Mouse (Mus musculus): ENCODE measurements at regions not wholly inside any gene's neighbourhood (a gene's known extent, or its start where the extent isn't known, plus 50 kb on each side); places are given as distances from the start of the nearest gene placed in this dataset.

DNA sequence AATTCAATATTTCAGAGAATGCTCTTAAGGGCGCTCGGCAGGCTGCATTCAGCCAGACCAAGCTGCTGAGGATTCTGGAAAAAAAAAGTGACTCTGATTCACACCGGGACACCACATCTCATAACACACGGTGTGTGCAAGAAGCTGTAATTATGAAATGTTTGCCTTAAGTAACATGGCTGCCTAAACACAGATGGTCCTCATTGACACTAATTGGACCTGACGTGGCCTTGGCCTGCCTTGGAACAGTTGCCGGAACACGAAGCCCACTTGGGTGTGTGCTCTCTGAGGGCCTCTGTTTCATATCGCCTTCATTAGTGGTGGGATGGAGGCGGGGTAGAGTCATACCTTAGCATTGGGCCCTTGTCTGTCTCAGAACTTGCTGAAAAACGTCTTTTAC lies 236.2 kb upstream of the Msx2 start:
- DNase-seq (ENCODE audit: low read depth, low spot score), result no peak

DNA sequence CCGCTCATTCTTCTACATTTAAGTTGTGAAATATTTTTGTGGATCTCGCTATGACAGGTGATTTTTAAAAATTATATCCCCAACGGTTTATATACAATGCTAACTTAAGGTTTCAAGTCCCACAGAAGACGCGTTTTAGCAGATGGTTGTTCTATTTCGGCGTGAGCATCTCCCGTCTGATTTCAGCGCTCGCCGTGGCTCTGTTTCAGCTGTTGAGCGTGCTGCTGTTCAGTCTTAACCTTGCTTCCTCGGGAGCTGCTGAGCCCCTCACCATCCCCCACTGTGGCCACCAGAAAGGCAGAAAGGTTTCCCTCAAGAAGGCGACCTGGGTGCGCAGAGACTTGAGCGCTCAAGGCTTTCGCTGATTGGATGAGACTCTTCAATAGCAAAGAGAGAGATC lies 234.7 kb upstream of the Msx2 start:
- no peak for DNase-seq (ENCODE audit: low read depth, low spot score)

DNA sequence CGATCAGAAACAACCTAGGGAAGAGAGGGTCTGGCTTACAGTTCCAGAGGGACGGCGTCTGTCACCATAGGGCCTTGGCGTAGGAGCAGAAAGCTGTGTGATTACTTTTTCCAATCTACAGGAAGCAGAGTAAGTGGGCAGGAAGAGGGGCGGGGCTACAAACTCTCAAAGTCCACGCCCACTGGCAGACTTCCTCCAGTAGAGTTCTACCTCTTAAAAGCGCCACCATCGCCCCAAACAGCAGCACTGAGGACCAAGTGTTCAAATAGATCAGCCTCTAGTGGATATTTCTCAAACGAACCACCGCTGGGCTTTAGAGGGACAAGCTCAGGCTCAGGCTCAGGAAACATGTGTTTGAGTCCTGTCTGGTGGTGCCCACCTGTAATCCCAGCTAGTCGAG lies 231.2 kb upstream of the Msx2 start:
- peak; percentile 34 for DNase-seq (ENCODE audit: low read depth, low spot score)

DNA sequence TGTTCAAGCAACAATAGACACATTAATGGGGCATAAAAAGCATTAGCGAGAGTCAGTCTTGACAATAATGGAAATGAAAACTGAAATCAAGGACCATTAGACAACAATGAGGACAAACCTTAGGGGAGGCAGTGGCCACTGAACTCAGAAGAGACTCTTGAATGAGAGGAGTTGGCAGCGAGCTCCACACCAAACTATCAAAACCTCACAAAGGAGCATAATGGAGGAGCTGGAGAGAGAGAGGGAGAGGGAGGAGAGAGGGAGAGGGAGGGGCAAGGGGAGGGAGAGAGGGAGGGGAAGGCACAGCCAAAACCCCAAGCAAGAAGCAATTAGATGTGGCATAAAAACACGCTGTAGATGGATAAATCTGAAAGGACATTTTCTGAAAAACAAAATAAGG lies 227.4 kb upstream of the Msx2 start:
- peak; percentile 36 for DNase-seq (ENCODE audit: low read depth, low spot score)

DNA sequence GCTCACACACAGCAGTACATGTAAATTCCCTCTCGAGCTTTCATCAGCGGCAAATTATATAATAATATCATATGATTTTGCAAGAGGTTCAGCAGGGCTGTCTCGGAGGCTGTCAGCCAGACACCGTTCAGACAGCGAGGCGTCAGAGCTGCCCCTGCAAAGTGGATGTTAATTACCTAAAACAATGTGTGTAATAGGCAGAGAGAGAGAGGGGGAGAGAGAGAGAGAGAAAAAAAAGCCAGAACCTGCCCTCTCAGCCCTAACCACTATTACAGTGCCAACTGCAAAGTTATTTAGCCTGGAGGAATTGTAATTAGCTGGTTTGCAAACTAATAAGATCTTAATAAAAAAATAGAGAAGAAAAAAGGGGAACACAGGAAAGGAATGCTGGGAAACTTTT lies 225.1 kb upstream of the Msx2 start:
- no peak for DNase-seq (ENCODE audit: low read depth, low spot score)

DNA sequence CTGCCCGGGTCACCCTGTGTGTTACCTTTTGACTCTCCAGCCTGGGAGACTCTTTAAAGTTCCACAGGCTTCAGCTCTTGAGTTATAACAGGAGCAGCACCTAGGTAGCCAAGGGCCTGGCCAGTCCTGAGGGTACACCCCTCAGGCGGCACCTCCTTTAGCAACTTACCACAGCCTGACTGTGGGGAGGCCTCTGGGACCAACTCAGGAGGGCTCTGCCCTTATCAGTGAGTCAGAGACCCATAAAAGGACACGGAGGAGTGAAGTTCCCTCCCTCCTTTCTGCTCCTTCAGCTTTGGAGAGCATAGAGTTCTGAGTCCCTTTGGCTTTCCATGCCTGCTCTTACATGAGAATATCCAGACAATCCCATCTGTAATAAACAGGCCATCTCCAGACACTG lies 222.5 kb upstream of the Msx2 start:
- DNase-seq (ENCODE audit: low read depth, low spot score), result no peak

DNA sequence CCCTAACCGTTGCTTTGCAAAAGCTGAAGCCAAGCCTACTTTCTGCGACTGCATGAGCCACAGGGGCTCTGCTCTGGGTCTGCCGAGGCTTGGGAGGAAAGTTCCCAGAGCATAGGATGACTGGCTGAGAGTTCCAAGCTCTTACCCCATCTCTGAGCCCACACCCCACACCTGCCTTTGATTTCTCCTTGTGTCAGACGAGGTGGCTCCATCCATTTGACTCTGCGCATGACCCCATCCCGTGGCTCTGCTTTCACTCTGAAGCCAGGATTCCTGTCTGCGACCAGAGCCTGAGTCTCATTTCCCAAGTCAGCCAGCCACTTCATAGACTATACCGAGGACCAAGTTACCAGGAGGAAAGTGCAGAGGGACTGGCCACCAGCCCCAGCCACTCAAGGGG lies 216.1 kb upstream of the Msx2 start:
- peak; percentile 31 for DNase-seq (ENCODE audit: low read depth, low spot score)

DNA sequence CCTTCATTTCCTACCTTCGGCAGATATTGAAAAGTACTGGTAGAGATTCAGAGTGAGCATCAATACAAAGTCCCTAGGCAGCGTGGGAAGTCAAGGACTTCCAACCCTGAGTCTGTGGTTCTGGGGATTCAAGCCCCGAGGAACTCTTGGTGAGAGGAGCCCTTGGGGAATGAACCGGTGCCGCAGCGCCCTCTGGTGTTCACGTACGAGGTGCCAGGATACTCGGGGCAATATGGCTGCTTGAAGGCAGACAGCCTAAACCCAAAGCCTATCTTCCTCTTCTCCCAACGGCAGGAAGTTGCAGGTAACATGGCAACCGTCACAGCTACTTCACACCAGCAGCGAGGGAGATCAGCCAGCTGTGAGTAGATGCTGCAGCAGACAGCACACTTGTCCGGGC lies 215.6 kb upstream of the Msx2 start:
- peak; percentile 89 for DNase-seq (ENCODE audit: low read depth, low spot score)

DNA sequence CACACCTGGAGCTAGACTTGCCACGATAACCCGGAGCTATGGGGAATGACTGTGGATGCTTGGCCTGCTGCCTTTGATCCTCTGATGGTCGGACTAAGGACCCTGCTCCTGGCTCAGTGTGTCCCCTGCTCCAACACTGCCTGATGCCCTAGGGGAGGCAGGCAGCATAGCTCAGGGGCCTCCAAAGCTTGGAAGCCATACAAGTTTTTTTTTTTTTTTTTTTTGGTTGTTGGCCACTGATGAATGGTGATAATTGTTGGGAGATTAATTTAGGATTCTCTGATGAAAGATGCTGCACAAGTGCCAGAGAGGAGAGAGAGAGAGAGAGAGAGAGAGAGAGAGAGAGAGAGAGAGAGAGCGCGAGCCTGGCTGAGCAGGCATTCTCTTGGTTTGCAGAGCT lies 211.6 kb upstream of the Msx2 start:
- DNase-seq (ENCODE audit: low read depth, low spot score), result no peak

DNA sequence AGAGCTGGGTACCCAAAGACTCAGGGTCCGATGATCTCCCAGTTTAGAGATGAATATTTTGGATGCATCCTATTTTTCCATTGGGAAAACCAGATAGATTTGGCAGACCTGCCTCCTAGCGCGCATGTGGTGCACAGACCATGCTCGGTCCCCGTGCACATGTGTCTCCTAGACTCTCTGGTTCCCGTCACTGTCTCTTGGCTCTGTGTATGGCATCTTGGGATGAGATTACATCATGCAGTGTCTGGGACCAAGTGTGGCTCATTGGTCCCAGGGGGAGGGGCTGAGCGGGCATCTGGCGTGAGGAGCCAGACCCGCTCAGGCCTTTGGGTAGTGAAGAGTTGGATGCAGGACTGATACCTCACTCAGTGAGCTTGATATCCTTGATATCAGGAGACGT lies 204.3 kb upstream of the Msx2 start:
- DNase-seq (ENCODE audit: low read depth, low spot score), result no peak

DNA sequence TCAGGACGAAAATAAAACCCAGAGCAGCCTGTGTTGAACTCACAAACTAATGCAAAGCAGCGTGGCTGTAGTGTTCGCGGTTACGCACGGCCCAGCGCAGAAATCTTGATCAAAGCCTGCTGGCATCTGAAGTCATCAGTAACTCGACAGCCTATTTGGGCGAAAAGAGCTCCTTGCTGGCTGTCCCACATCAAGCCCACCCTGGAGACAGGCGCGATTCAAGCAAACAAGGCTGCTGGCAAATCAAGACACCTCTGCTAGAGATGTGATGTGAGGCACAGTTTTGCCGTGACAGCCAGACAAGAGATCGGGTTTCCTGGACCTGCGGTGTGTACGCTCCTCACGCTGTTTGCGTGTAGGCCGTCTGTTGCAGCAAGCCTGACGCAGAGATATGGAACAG lies 197.5 kb upstream of the Msx2 start:
- DNase-seq (ENCODE audit: low read depth, low spot score), result peak; percentile 53

DNA sequence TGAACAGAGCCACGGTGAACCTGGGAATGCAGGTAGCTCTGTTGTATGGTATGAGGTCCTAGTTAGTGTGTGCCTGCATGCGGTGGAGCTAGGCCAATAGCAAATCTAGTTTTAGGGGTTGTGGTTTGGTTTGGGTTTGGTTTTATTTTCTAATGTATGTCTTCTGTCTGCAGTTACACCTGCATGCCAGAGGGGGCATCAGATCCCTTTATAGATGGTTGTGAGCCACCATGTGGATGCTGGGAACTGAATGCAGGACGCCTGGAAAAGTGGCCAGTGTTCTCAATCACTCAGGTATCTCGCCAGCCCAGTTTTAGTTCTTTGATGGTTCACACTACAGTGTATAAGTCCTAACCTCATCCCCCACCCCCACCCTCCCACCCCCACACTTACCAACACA lies 194.6 kb upstream of the Msx2 start:
- DNase-seq (ENCODE audit: low read depth, low spot score), result peak; percentile 54

DNA sequence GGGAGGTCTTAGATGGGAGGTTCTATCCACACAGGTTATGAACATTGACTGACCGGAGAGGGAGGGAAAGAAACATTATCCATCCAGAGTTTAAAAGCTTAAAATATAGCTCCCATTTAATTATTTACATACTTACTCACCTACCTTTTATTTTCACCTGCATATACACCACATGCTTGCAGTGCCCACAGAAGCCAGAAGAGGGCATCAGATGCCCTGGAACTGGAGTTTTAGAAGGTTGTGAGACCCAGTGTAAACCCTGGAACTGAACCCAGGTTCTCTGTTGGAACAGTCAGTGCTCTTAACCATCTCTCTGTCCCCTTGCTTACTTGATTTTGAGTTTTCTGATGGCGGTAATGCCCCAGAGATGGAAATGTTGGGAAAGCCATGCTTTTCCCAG lies 192.7 kb upstream of the Msx2 start:
- peak; percentile 69 for DNase-seq (ENCODE audit: low read depth, low spot score)

DNA sequence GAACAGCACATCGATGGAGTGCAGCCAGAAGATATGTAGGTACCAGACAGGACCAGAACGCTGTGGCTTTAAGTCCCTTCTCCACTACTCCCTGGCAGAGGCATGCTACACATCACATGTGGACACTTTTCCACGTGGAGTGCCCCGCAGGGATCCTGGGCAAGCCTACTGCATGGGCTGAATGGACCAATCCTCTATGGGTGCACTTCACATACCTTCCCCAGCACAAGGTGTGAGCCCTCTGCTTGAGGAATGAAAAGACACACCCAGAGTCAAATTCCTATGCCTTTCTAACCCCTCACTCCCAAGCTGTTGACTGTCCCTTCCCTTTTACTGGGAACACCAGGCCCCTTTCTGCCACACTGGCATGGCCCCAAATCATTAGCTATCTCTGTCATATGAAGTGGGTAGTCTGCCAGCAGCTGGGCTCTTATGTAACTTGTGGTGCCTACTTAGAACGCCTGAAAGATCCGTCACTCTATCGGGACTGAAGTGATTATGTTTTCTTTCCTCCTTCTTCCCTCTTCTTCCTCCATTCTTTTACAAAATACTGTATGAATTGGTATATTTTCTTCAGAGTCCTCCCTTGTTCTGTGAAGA lies 191.9 kb upstream of the Msx2 start:
- no peak for DNase-seq (ENCODE audit: low read depth, low spot score)

DNA sequence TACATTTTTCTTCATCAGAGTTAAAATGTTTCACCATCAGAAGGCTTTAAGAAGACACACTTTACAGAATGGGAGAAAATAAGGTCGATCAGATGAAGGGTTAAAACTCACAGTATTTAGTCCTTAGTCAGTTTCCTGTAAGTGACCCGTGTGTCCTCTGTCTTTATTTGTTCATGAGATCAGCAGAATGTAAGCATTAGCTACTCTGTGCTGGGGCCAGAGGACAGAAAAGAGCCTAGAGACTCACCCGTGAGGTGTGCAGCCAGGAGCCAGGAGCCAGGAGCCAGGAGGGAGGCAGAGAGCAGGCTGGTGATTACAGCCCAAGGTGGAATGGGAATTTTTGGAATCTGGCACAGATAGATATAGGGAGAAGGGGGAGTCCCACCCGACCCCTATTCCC lies 180.0 kb upstream of the Msx2 start:
- no peak for DNase-seq (ENCODE audit: low read depth, low spot score)

DNA sequence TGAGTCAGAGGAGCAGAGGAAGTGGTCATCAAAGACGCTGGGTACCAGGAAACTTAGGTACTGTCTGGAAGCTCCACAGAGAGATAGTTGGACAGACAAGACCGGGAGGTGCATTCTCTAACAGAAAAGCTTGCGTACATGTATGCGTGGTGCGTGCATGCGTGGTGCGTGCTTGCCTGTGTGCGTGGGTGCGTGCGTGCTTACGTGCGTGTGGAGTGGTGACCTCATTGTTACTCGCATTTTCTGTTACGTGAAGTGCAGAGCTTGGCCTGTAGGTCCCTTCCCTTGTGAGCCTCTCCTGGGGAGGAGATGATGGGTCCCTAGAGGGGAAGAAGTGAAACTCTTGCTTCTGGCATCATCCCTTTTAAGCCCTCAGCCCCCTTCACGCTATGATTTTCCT lies 175.5 kb upstream of the Msx2 start:
- no peak for DNase-seq (ENCODE audit: low read depth, low spot score)

DNA sequence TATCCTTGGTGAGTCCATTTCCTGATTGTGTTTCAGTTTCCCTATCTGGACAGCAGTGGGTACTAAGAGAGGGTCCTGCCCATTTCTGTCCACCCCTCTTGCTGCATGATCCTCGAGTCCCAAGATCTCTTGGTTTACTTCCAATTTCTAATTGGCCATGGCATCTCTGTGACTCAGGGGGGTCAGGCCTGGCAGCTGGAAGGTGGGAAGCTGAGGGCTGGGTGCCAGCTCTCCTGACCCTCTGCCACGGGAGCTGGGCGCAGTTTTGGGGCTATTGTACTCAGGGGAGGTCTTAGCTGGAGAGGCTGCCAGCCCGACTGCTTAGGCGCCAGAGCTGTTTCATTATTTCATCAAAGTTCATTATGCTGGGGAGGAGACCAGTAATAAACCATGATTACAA lies 169.7 kb upstream of the Msx2 start:
- DNase-seq (ENCODE audit: low read depth, low spot score), result no peak

DNA sequence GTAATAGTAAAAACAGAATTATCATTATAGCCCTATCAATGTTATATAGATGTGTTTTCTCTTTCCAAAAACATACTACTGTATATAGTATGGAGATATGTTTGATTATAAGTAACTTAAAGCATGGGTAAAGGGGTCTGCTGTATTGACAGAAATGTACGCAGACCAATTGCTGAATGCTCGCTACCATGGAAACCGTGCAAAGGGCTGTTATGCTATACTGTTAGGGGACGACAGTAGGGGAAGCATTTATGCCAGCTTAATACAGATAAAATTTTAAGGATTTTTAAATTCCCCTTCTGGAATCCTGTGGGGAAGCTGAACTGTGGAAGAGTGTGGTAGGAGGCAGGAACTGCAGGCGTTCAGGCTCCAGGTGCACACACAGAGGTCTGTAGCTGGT lies 166.7 kb upstream of the Msx2 start:
- no peak for DNase-seq (ENCODE audit: low read depth, low spot score)

DNA sequence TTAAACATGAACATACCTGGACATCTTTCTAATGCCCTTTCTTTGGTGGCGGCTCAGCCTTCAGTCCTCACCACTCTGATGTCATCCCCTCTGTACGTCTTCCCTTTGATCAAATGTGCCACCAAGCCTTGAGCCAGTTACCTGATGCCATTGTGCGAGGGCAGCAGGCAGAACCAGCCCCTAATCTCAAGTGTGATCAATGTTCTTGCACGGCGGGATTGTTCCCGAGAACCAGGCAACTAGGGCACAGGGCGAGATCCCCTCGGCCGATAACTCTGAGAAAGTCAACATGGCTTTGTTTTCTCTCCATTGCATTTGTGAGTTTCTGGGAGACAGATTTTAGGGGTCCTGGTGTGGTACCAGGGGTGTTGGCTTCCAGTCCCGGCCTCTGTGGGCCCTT lies 166.2 kb upstream of the Msx2 start:
- no peak for DNase-seq (ENCODE audit: low read depth, low spot score)

DNA sequence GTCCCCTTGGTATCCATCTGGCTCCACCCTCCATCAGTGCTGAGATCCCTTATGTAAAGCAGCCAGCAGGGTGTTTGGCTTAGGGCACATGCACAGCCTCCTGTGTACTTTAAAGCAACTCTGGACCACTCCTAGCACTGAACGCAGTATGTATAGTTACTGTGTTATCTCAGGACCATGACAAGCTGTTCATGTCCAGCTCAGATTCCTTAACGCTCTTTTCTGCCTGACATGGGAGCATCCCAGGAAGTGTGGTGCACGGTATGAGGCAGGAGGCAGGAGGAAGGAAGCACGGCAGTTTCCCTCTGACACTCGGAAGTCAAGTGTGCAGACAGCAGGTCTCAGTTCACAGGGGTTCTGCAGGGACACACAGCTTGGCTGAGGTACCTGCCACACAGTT lies 163.1 kb upstream of the Msx2 start:
- peak; percentile 8 for DNase-seq (ENCODE audit: low read depth, low spot score)

DNA sequence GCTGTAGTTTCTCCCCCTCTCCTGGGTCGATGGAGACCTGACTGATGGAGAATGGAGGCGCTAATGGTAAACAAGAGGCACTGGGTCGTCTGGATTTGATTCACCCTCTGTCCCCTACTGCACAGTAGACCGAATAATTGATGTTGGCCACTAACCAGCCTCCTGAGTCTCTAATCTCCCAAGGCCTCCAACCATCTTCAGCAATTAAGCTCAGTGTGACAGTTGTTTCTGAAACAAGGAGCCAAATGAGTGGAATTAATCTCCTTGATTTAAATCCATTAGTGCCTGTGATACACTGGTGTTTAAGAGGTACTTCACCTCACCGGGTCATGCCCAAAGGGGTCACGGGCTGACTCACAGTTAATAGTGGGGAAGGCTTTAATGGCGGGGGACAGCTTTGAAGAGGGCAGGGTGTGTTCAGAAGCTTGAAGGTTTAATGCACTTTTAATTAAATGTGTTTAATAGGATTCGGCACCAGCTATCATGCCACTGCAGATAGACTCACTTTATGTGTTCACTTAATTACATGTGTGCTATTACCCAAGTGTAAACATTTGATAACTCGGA lies 161.8 kb upstream of the Msx2 start:
- DNase-seq (ENCODE audit: low read depth, low spot score), result no peak

DNA sequence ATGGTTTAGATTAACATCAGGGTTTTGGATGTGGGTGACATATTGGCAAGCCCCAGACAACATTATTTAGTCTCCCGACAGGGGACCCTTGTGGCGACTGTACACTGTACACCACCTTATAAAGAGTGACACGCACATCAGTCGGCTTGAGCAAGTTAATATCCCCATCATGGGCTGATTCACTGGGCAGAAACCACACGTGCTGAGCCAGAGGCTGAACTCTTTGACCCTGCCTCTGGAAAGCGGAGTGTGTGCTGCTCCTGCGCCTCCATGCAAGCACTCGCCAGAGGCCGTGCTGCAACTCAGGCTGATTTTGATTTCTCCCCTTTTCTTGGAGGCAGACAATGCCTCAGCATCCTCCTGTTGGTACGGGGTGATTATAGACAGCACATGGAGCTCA lies 125.2 kb upstream of the Msx2 start:
- DNase-seq (ENCODE audit: low read depth, low spot score), result no peak

DNA sequence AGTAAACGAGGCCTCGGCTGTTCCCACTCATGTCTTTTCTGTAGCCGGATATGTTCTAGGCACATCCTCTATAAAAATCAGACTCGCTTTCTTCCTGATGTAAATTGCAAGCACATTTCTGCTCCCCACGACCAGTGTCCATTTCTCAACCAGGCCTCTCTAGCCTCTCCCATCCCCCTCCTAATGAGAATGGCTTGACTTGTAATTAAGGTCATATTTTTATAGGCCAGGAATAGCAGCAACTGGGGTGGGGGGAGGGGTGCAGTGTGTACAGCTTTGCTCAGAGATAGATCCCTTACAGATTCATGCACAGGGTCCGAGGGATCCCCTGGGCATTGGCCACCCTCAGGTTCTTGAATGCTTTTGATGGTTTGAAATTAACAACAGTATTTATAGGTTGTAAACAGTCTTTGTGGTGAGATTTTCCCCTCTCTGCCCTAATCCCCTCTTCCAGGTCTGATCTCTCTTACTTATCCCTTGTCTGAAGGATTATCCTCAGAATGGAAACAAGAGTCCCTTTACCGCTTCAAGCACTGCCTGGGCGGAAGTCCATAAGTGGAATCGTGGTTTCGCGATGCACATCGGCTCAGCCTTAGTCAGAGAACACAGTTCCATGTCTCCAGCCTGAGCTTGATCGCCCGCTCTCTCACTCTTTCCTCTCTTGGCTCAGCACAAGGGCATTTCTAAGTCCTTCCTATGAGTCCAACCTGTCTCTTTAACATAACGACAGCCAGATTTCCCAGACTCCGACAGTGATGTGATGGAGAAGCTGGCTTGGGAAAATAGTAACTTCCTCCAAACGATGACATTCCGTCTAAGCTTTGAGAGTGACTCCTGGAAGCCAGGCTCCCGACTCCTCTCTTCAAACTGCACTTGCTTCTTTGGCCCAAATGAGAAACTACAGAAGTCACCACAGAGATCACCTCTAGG lies 124.3 kb upstream of the Msx2 start:
- DNase-seq (ENCODE audit: low read depth, low spot score), result no peak

Measured in ZHBTc4 (cell line).